Mouse (Mus musculus) kidney, postnatal 10 days (tissue): ENCODE measurements around the gene Hnf4a.

Experiments used
- DNase-seq: peaks from one replicate; pipeline ENCODE4 v3.0.0; 2021; ENCODE audit warnings: mixed read lengths

Hnf4a gene

DNA sequence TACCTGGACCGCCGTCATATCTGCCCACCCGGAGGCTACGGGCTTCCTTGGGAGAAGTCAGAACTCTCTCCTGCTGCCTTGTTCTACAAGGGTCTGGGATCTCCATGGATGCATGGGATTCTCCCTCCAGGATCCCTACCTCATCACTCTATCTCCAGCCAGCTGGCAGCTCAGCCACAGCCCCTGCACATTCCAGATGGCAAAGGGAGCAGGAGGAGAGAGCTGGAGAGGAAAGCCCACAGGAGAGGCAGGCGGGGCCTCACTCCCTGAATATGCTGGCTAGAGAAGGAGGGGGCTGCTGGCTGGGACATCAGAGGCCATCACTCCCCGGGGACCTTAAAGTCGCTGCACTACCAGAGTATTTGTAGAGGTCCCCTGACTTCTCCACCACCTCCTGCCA, 15.3 kb upstream of the Hnf4a start:
- DNase-seq, result no peak

DNA sequence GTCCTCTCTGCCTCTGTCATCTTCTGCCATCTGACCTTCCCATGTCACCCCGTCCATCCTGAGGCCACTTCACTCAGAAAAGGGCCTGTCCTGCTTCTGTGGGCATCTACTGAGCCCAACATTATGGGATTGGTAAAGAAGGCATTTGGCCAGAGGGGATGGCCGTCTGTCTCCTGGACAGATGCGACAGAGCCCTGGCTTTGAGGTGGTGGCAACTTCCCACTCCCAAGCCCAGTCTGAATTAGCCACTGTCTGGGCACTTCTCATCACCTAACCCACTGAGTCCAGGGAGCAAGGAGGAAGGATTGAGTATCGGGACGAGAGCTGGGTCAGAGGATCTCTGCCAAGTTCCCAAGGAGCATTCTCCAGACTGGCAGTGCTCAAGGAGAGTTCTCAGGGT, 14.6 kb upstream of the Hnf4a start, which contains the start of gene R3hdml:
Gene R3hdml, plus strand, starts transcription at position 301 of the 400 bp plus-strand sequence.
- DNase-seq, result no peak

DNA sequence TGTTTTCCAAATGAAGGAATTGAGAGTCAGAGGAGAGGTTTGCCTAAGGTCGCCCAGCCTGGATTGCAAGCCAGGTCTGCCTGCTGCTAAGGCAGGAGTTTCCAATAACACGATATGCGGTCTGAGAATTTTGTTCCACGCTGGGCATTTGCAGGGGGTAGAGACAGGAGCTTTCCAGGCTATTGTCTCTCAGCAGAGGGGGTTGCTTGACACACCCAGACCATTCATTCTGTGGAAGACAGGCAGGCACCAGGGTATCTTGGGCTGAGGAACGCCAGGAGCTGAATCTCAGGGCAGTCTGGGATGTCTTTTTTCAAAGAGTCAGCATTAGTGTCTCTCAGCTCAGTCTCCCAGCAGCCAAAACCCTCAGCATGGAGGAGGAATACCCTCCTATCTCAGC, 13.6 kb upstream of the Hnf4a start:
- no peak for DNase-seq

DNA sequence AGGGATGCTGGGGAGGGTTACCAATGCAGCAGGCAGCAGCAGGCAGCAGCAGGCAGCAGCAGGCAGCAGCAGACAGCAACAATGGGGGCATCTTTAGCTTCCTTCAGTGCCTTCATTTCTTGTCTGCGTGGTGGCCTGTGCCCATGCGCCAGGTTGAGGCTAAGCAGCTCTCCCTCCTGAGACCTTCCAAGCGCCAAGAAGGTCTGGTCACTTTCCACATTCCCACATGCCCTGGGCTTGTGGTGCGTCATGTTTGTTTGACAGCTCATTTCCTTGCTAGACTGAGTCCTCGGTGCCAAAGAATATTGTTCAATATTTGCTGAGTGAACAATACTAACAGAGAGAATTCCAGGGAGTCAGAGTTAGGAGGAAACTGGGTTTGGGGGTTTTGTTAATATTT, 12.6 kb upstream of the Hnf4a start:
- DNase-seq, result no peak

DNA sequence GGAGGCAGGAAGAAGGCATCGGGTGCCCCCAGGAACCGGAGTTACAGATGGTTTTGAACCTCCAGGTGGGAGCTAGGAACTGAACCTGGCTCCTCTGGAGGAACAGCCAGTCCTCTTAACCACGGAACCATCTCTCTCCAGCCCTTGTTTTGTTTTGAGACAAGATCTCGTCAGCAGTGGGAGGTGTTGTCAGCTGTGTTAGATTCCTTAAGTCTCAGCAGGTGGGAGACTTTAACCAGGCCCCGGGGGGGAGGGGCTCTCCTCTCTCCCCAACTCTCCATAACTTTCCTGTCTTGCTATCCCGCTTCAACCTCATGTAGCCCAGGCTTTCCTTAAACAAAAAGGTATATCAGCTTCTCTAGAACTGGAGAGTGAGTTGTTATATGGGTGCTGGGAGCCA, 12.2 kb upstream of the Hnf4a start:
- no peak for DNase-seq

DNA sequence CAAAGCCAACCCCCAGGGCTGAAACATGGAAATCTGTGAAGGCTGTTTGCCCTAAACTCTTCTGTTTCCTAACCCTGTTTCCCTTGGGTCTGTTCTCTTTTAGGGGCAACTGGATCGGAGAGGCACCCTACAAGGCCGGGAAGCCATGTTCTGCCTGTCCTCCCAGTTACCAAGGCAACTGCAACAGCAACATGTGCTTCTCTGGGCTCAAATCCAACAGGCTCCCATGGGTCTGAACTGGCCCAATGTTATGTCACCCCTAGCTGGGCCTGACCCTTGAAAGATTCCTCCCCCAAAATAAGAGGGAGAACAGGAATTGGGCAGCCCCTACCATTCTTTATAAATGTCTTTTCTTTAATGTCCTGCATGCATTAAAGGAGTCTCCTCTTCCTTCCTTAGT, 4.4 kb upstream of the Hnf4a start:
- peak; percentile 47 for DNase-seq

DNA sequence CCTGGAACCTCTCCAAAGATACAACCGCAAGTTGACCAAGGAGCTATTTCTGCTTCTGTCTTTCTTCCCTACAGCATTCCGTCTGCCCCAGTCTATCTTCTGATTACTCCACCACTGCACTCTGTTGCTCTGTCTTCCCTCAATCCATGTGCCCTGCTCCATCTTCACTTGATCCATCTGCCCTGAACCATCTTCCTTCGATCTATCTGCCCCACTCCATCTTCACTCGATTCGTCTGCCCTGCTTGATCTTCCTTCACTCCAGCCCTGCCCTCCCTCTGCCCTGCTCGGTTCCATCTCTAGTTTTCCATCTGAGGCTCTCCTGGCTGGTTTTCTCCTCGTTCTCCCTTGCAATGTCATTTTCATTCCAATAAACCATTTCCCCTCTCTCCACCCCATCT, 3.4 kb upstream of the Hnf4a start:
- no peak for DNase-seq

DNA sequence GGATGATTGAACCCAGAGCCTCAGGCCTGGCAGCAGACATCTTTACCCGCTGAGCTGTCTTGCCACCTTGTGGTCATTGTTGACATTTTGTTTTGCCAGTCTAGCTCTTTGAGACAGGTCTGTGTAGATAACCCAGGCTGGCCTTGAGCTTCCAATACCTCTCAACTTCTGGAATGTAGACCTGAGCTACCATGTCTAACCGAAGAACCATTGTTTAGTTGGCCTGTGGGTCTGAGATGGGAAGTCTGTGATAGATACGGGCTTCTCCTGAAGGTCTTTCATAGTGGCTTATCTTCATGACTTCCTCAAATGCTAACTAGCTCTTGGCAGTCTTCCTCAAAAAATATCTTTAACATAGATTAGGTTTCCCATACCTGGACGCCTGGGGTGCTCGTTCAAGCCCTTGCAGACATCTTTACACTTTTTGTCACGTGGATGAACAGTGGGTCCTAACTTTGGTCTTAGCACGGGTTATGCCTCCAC, 19.2 kb downstream of the Hnf4a start:
- no peak for DNase-seq

DNA sequence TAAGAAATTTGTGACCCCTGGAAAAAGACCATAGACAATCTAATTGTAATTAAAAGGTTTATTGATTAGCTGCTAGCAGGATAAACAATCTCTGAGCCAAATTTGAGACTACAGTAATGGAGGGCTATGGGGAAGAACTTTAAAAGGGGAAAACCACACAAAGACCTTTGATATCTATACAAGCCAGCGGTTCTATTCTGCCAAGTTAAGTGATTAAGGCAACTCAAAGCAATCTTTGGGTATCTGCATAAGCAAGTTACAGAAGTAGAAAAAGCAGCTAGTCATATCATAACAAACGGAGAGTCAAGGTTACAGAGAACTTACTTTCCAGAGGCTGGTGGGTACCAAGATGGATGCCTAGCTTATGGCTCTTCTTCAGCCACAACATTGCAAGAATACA, 20.9 kb downstream of the Hnf4a start:
- no peak for DNase-seq

DNA sequence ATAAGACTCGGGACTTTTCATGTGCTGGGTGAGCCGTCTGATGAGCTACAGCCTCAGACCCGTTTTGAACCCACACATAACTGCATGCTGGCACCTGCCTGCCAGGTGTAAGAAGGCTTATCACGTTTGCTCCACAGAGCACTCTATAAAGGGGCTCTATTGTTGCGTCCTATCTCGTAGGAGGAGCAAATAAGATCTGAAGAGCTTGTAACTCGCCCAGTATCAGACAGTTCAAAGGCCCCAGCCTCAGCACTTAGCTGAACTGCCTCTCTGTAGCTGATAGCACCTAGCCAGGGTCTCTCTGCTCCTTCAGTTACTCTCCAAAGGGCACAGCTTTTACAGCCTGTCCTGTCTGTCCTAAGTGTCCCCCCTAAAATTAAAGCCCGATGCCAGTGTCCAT, 23.8 kb downstream of the Hnf4a start:
- DNase-seq, result no peak

DNA sequence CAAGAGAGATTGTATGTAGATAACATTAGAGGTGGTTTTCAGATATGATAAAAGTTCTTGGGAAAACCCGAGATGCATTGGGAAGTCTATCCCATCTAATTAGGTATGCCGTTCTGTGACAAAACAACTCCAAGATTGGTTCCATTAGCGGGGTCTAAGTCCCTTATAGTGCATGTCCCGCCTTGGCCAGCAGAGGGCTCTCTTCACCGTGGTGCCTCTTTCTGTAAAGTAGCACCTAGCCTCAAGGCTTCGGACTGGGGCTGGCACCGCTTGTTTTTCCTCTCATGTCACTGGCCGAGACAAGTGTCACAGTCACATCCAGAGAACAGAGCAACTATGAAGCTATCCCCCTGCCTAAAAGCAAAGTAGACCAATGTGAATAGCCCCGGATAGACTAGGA, 25.3 kb downstream of the Hnf4a start:
- DNase-seq, result peak; percentile 90

DNA sequence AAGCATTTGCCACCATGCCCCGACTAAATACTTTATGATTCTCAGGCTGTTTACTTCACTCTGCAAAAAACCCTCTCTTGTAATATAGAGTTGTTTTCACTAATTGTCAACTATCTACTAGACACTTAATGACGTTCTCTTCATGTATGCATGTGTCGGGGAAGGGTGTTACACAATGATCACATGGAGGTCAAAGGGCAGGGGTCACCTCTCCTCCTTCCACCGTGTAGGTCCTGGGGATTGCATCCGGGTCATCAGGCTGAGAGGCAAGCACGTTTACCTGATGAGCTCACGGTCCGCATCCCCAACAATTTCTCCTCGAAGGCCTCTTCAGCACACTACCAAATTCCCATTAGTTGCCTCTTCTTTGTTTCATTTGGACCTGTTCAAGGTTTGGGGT, 26.6 kb downstream of the Hnf4a start:
- no peak for DNase-seq

DNA sequence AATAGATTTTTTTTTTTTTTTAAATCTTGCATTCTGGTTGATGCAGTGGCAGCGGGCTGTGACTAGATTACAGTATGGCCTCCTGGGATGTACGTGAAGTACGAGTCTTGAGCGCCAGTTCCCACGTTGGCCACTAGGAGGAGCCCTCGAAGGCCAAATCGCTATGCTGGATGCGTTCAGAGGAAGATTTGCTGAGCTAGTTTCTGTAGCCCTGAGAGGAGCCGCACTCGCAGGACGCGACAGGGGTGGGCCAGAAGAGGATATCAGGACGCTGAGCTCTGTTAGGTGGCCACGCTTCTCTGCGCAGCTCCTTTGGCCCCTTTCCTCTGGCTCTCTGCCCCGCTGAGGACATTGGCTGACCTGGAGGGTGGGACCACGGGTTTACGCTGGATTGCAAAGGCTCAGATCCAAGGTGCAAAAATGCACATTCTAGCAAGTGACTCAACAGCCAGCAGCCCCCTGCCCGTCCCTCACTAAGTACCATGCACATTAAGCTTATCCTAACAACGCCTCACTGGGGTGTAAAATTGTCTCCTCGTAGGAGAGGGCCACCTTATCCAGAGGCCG, 28.4 kb downstream of the Hnf4a start:
- DNase-seq, result peak; percentile 95

DNA sequence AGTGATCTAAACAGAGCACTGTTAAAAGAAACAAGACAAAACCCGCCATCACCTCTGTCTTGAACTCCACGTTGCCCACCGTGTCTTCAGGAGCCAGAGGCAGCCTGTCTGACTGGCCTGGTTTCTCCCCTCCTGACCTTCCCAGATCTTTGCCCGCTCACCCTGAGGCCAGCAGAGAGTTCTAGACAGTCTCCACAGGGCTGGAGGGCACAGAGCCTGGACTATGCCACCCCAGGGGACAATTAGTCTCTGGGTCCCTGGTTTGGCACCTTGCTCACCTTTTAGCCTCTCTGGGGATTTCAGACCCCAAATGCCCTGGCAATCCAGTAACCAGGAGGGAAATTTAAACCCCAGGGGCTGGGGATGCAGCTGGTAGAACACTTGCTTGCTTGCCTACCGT, 30.8 kb downstream of the Hnf4a start:
- DNase-seq, result peak; percentile 28

DNA sequence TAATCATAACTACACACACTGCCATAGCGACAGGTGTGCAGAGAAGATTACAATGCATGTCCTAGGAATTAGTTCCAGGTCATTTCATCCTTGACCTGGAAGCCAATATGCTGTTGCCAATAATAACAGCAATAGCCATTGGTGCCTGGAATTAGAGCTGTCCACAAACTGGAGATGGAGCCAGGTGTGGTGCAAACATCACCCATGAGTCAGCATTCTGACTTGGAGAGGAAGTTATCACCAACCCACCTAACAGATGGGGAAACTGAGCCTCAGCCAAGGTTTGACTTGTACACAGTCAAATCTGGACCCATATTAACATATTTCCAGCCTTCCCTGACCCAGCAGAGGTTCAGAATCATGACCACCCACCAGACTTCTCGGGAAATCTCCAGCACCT, 31.8 kb downstream of the Hnf4a start:
- DNase-seq, result no peak

DNA sequence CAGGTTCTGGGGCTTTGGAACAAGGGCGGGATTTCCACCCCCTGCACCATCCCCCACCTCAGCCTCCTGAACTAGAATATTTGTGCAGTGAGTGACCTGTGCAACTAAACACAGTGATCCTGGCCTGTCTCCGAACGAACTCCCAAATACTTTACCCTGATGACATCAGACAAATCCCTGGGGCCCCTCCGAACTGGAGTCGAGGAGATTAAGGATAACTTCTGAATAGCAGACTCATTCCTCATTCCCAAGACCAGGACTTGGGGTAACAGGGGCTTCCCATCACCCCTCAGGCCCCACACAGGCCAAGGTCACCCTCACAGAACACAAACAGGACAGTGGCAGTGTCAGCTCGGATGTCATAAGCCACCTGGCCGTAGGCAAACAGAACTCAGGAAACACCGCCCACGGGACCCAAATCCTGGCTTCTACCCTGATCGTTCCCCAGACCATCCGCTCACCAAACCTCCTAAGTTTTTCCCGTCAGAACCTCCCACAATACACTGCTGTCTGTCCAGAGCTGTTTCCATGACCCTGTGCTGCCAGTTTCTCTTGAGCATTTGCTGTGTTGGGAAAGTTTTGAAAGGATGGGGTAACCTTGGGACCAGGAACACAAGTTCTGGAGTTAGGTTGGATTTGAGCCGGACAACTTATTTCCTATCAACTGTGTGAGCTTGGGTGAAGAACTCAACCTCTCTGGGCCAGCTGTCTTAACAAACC, 32.9 kb downstream of the Hnf4a start:
- DNase-seq, result no peak

DNA sequence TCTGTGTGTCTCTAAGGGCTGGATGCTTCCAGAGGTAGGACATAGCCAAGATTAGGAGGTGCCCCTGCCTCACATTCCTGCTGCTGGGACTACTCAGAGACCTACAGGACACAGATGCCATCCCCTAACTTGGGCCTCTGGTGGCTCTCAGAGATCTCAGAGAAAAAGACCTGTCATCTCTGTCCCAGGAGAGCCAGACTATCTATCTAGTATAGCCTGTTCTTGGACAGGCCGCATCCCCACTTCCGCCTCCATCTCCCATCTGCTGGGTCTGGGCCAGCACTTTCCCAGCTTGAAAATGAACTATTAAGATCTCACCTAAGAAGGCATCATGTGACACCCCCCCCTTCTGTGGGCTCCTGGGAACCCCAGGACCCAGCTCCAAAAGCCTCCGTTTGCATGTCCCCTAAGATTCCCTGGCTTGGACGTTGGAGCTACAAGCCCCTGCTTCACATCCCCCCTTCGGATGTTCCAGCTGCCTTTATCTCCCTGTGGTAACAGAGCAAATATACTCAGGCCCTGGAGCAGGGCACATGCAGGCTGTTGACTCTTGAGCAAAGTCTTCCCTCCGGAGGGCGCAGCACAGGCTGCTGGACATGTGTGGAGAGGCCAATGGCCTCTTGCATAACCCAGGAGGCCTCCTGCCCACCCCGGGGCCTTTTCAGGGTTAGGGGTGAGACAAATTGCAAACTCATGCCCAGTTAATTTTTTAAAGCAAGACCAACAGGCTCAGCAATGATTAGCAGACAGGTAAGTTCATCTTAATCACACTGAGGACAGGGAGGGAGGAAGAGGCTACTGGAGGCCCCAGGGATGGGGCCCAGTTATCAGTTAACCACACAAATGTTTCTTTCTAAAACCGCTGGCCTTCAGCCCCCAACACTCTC, 33.9 kb downstream of the Hnf4a start:
- peak; percentile 74 for DNase-seq

DNA sequence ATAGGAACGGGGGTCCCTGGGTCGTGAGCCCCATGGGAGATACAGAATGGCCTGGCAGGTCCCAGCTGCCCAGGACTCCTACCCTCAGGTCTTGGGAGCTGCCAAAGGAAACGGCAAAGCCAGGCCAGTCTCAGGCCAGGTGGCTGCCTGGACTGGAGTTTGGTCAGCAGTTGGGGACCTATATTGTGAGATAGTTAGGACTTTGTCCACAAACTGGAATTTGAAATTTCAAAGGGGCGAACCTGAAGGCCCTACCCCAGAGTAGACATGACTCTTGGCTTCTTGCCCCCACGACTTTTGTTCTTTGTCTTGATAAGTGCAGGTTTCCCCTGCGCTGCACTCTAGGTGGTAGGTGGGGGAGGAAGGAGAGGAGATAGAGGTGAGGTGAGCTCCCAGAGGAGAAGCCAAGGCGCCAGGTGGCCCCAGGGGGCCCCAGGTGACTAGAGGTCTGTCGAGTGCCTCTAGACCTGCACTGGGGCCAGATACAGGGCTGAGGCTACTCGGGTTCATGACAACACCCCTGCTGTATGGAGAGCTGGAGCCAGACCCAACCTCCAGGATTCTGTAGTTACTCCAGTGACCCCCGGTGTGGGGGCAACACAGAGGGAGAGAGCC, 35.1 kb downstream of the Hnf4a start:
- peak; percentile 65 for DNase-seq

DNA sequence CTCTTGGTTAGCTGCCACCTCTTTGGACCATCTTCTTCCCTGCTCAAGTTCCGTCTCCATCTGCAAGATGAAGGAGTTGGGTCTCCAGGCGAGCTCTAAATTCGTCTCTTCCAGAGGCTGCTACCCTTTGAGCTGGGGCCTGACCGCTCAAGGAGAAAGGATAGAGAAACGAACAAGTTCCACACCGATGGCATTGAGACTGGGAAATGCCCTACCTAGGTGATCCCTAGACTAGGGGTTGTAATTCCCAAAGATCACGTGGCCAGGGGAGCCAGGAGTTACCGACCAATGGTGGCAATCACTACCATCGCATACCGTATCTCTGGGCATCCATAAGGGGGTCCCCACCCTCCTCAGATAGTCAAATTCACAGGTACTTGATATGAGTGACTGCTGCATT, 36.1 kb downstream of the Hnf4a start:
- no peak for DNase-seq

DNA sequence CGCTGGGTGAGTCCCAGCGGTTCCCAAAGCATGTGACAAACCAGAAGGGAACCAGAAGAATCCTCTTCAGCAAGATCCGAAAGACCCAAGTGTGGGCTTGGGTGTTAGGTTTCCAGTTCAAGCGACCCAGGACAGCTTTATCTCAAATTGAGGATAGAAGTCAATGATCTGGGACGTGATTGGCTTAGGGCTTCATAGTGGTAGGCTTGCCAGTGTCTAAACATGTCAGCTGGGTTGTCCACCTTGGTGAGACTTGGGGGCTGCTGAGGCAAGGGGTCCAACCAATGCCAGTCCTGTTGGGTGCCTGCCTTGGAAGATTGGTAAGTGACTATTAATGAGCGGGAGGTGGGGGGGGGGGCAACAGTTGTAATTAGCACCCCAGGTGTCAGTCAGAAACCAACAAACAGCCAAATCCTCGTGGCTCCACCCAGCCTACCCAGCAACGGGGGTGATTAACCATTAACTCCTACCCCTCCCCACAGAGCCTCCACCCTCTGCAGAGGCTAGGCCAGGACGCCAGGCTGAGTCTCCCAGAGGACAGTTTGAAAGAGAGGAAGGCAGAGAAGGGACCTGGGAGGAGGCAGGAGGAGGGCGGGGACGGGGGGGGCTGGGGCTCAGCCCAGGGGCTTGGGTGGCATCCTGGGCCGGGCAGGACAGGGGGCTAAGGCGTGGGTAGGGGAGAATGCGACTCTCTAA, 40.2 kb downstream of the Hnf4a start:
- DNase-seq, result peak; percentile 75

DNA sequence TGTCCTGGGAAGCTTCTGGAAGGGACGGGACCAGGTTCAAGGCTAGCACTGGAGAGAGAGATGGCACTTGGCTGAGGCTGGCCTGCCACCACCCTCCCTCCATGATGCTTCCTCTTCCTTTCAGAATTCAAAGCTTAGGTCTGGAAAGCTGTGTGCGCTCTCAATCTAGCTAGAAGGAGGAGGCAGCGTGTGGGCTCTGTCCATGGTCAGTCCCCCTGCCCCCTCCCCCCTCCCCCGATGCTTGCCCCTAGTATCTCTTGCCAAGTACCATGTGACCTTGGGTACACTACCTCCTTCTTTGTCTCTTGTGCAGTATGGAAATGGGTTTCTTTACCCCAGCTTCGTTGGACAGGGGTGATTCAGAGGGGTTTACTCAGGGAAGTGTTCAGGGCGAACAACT, 42.2 kb downstream of the Hnf4a start:
- DNase-seq, result no peak

DNA sequence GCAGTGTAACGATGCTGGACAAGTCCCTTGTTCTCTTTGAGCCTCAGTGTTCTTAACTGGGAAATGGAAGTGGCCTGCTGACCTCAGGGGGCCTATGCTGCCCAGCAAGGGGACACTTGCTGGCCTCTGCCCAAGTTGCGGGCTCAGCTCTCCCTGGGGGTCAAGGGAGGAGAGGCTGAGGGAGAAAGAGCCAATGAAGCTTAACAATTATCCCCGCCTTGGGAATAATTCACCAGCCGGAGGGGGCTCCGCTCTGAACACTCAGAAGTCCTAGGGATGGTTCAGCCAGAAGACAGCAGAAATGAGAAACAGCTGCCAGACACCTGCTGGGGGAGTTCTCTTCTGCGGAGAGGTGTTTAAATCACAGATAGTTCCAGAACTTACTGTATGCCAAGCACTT, 43.2 kb downstream of the Hnf4a start:
- peak; percentile 79 for DNase-seq

DNA sequence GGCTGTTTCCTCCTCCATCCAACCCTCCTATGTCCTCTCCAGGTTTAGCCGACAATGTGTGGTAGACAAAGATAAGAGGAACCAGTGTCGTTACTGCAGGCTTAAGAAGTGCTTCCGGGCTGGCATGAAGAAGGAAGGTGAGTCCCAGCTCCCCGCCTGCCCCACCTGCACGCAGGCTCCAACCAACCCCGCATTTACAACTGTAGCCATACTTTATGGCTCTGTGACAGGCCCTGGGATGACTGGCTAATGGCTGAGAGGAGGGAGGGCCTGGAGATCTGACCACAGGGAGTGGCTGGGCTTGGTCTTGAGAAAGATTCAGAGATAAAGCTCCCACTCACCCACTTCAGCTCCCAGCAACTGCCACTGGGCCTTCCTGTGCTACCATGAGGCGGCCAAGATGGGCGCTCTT, 45.9 kb downstream of the Hnf4a start:
- no peak for DNase-seq
